Mouse (Mus musculus): ENCODE data around the gene Tbl2.

Gene Tbl2

GRCm38 (mm10) chr5:135185596-135185995, 36.1 kb downstream of the Tbl2 start:
- in situ Hi-C loops (cut with MboI; ENCODE audit: low sequenced_read_pairs) = no loop called here

GRCm38 (mm10) chr5:135186231-135186620, 36.8 kb downstream of the Tbl2 start:
- in situ Hi-C loops (cut with MboI; ENCODE audit: low sequenced_read_pairs) = no loop called here

GRCm38 (mm10) chr5:135186621-135187348, 37.3 kb downstream of the Tbl2 start, which contains the start of gene Baz1b:
Baz1b (plus strand) TSS chr5:135187264.
- in situ Hi-C loops (cut with MboI; ENCODE audit: low sequenced_read_pairs) = no loop called here

GRCm38 (mm10) chr5:135187349-135188213, 38.1 kb downstream of the Tbl2 start:
- in situ Hi-C loops (cut with MboI; ENCODE audit: low sequenced_read_pairs) = no loop called here

GRCm38 (mm10) chr5:135188214-135188554, 38.7 kb downstream of the Tbl2 start:
- in situ Hi-C loops (cut with MboI; ENCODE audit: low sequenced_read_pairs) = no loop called here

GRCm38 (mm10) chr5:135189281-135190022, 40.0 kb downstream of the Tbl2 start:
- in situ Hi-C loops (cut with MboI; ENCODE audit: low sequenced_read_pairs) = no loop called here

GRCm38 (mm10) chr5:135191620-135192019, 42.2 kb downstream of the Tbl2 start:
- in situ Hi-C loops (cut with MboI; ENCODE audit: low sequenced_read_pairs) = no loop called here

GRCm38 (mm10) chr5:135192431-135192830, 43.0 kb downstream of the Tbl2 start:
- in situ Hi-C loops (cut with MboI; ENCODE audit: low sequenced_read_pairs) = no loop called here

- in situ Hi-C loops (cut with MboI; ENCODE audit: low sequenced_read_pairs) = no loop called here
Observed at GRCm38 (mm10) chr5:135196367-135196766, 46.9 kb downstream of the Tbl2 start.

- in situ Hi-C loops (cut with MboI; ENCODE audit: low sequenced_read_pairs) = no loop called here
Observed at GRCm38 (mm10) chr5:135202763-135203162, 53.3 kb downstream of the Tbl2 start.

GRCm38 (mm10) chr5:135208197-135208596, 58.7 kb downstream of the Tbl2 start:
- in situ Hi-C loops (cut with MboI; ENCODE audit: low sequenced_read_pairs) = no loop called here

All from CH12F3 (cell line).